ENCODE assay signal across 13 mouse cellular contexts in genomic region chr12:83716416-83717184, GRCm38 (mm10). TPM values are rescaled to one million over a fixed set of nuclear protein-coding genes. Genes with fewer than 3 reads are reported as not detected.
DNase-seq lines count a peak whose midpoint lies in the region; ATAC-seq and TF ChIP-seq lines count a peak whose summit lies in the region.
"Had no signal": no experiment of that assay in that cellular context is flagged by ENCODE, and none has a peak within 500 bp of the region (broad histone marks: within the 10 kb centered on the region; RNA-seq: fewer than 3 reads in every experiment).

No protein-coding gene starts in this region.

- no peak overlapping the region for H3K4me3 ChIP-seq in testis, adult 2 months (ENCODE audit: control insufficient read depth, low read depth, low read length)
- H3K4me3 ChIP-seq: embryonic facial prominence, embryonic 15.5 days; lung, embryonic 15.5 days; myocyte had no signal

- ATAC-seq in frontal cortex, adult (ENCODE audit: low TSS enrichment) = peak; percentile 74

- peaks cover 6% of the 10 kb centered on the region for H3K36me3 ChIP-seq in testis, adult 2 months (ENCODE audit: control insufficient read depth, insufficient read depth, low read length)

- no peaks in the 10 kb centered on the region for H3K27me3 ChIP-seq in testis, adult 2 months (ENCODE audit: control insufficient read depth, insufficient read depth, low read length)
- H3K27me3 ChIP-seq: embryonic facial prominence, embryonic 15.5 days; lung, embryonic 15.5 days had no signal

- peak overlapping the region; percentile 63 for H3K27ac ChIP-seq in testis, adult 2 months (ENCODE audit: control insufficient read depth, insufficient read depth, low read depth, low read length)
- H3K27ac ChIP-seq: embryonic facial prominence, embryonic 15.5 days; lung, embryonic 15.5 days had no signal

- 0 out of 2 replicates have a peak, but pooled peaks cover 3% of the 10 kb centered on the region for H3K4me1 ChIP-seq in testis, adult 2 months (ENCODE audit: control insufficient read depth, insufficient read depth, low read length)

- DNase-seq in frontal cortex, postnatal 25 days (ENCODE audit: low spot score in 2 of 2) = no peak
- DNase-seq in left cerebral cortex, adult 18-20 months (ENCODE audit: low spot score in 2 of 2) = peak; percentile 32 to 45
- no peak for DNase-seq in left cerebral cortex, adult 11 months (ENCODE audit: low spot score)
- peak; percentile 52 for DNase-seq in layer of hippocampus, adult 9-11 months
- DNase-seq in embryo, embryonic 10 days (ENCODE audit: low spot score) = no peak
- no peak for DNase-seq in cerebellum, adult 18-20 months
- DNase-seq: cerebellum, postnatal 14 days; kidney, postnatal 10 days had no signal

- no peak for TF ChIP-seq CTCF in testis, adult 2 months (IDR thresholded peaks at IDR 0.05; ENCODE audit: control insufficient read depth, insufficient read depth, insufficient replicate concordance, low read depth, low read length)

- no peak for TF ChIP-seq POLR2A in testis, adult 2 months (IDR thresholded peaks at IDR 0.05; ENCODE audit: control insufficient read depth, low read depth, low read length)

RNA-seq across cellular contexts. Expression of gene Psen1, which starts 28.6 kb away (rescaled TPM):
- total RNA-seq in left cerebral cortex, adult 18-20 months (2021) = 10 to 100 TPM; 59.4 to 72.0 TPM
- 109 and 110 TPM in 2 replicates for polyA plus RNA-seq in testis, adult 2 months (2012; rRNA removed)

RNA-seq across cellular contexts. Expression of gene Papln, which starts 46.8 kb away (rescaled TPM):
- total RNA-seq in left cerebral cortex, adult 18-20 months (2021) = 1 to 10 TPM; 8.5 to 8.9 TPM
- 7.6 and 9.9 TPM in 2 replicates for polyA plus RNA-seq in testis, adult 2 months (2012; rRNA removed)

Comparison
In these comparisons a context has a peak if more than half of its experiments do, and no peak if none do; other contexts are left out.
1. DNase-seq: peak in left cerebral cortex, adult 18-20 months (2 of 2) and layer of hippocampus, adult 9-11 months (single experiment); none in frontal cortex, postnatal 25 days (0 of 2), left cerebral cortex, adult 11 months (single experiment), embryo, embryonic 10 days (single experiment) and cerebellum, adult 18-20 months (0 of 2).